Comparison of ENCODE assay signal across 8 mouse cellular contexts in genomic region chr11:23855182-23855802, GRCm38 (mm10). TPM values are rescaled to one million over a fixed set of nuclear protein-coding genes. Genes with fewer than 3 reads are reported as not detected.
DNase-seq lines count a peak whose midpoint lies in the region; ATAC-seq and TF ChIP-seq lines count a peak whose summit lies in the region.

No protein-coding gene starts in this region.

- peak; percentile 71 for DNase-seq in ES-E14 (ENCODE audit: low read depth, low spot score)
- DNase-seq in c-Kit-positive CD71-positive TER-119-negative erythroid progenitor cells, embryonic 14.5 days (ENCODE audit: low read depth) = peak; percentile 15
- DNase-seq in forebrain, embryonic 14.5 days (ENCODE audit: low spot score) = peak; percentile 63
- peak; percentile 60 for DNase-seq in layer of hippocampus, adult 9-11 months
- DNase-seq in lung, postnatal 25 days (ENCODE audit: low spot score) = peak; percentile 67
- peak; percentile 81 for DNase-seq in retina, embryonic 14.5 days (ENCODE audit: low spot score)
- DNase-seq in thymus, postnatal 4 days = peak; percentile 89

- peaks cover 15% of the 10 kb centered on the region for H3K36me3 ChIP-seq in ES-E14 (ENCODE audit: control insufficient read depth, insufficient read depth, low read length, poor library complexity, severe bottlenecking)
- H3K36me3 ChIP-seq in forebrain, embryonic 14.5 days (ENCODE audit: control insufficient read depth, insufficient read depth, low read length) = peaks cover 36% of the 10 kb centered on the region

- H3K9ac ChIP-seq in ES-E14 (ENCODE audit: insufficient read depth, low read depth, low read length, poor library complexity, severe bottlenecking) = no peak overlapping the region
- H3K9ac ChIP-seq in forebrain, embryonic 14.5 days (ENCODE audit: low read length) = no peak overlapping the region

- ATAC-seq in forebrain, embryonic 14.5 days = peak; percentile 73
- ATAC-seq in hematopoietic stem cell, adult 5-6 weeks (replicated peaks in 1 of 2; ENCODE audit: insufficient read depth in 1 of 2, low FRiP score in 2 of 2, low TSS enrichment in 1 of 2, low read depth in 1 of 2, poor library complexity in 2 of 2, severe bottlenecking in 2 of 2) = peak; percentile 86 to 95

- no peak overlapping the region for H3K4me2 ChIP-seq in forebrain, embryonic 14.5 days (ENCODE audit: low read length)

- H3K4me1 ChIP-seq in ES-E14 (ENCODE audit: control insufficient read depth in 2 of 2, insufficient read depth in 2 of 2, low read length in 2 of 2, poor library complexity in 1 of 2) = no peaks in the 10 kb centered on the region
- no peaks in the 10 kb centered on the region for H3K4me1 ChIP-seq in forebrain, embryonic 14.5 days (ENCODE audit: control insufficient read depth, insufficient read depth, low read length)

- in situ Hi-C loops in ES-E14 (cut with MboI; ENCODE audit: low sequenced_read_pairs in 2 of 2, unreplicated experiment in 2 of 2) = no loop called here

- no peaks in the 10 kb centered on the region for H3K9me3 ChIP-seq in ES-E14 (ENCODE audit: control insufficient read depth, insufficient read depth, low read depth, low read length)
- H3K9me3 ChIP-seq in forebrain, embryonic 14.5 days (replicated peaks; ENCODE audit: control insufficient read depth, low read length) = no peaks in the 10 kb centered on the region

- no peak overlapping the region for H3K4me3 ChIP-seq in ES-E14 (ENCODE audit: insufficient read depth in 1 of 2, low read depth in 1 of 2, low read length in 2 of 2, poor library complexity in 1 of 2, severe bottlenecking in 1 of 2)
- no peak overlapping the region for H3K4me3 ChIP-seq in forebrain, embryonic 14.5 days (ENCODE audit: low read depth, low read length)

- WGBS in forebrain, embryonic 14.5 days = 9% methylated on average over 3 of the region's 3 CpGs

- H3K27ac ChIP-seq in ES-E14 (ENCODE audit: insufficient read depth, low read depth, low read length, poor library complexity, severe bottlenecking) = no peak overlapping the region
- no peak overlapping the region for H3K27ac ChIP-seq in forebrain, embryonic 14.5 days (ENCODE audit: low read depth, low read length)

- no peaks in the 10 kb centered on the region for H3K27me3 ChIP-seq in forebrain, embryonic 14.5 days (replicated peaks; ENCODE audit: control insufficient read depth, insufficient read depth, low read length)

TF ChIP-seq in ES-E14, 5 proteins besides CTCF, POLR2A, EP300 and RAD21:
- TF ChIP-seq MAFK (IDR thresholded peaks at IDR 0.05; ENCODE audit: insufficient read depth, low read depth, low read length) (0 out of 2 replicates have a peak, but pooled peaks have one; percentile 48), HCFC1 (IDR thresholded peaks at IDR 0.05; ENCODE audit: borderline replicate concordance, insufficient read depth, low read length) (no peak), ZC3H11A (IDR thresholded peaks at IDR 0.05; ENCODE audit: borderline replicate concordance, low read depth, low read length) (peak; percentile 78), ZNF384 (IDR thresholded peaks at IDR 0.05; ENCODE audit: low read depth, low read length) (no peak), CHD2 (IDR thresholded peaks at IDR 0.05; ENCODE audit: low read depth, low read length) (no peak)

RNA-seq across cellular contexts. Expression of gene Papolg, which starts 39.8 kb away (rescaled TPM):
- 11.4 and 14.0 TPM in 2 replicates for total RNA-seq in ES-E14 (2012; rRNA removed)
- 28.9 and 31.6 TPM in 2 replicates for polyA plus RNA-seq in forebrain, embryonic 14.5 days (2014; fragmentation: Nextera tagmentation; extraction: Ambion mirVana)
- 31.7 and 35.3 TPM in 2 replicates for total RNA-seq in hematopoietic stem cell, adult 5-6 weeks (2017)

Comparison
In these comparisons a context has a peak if more than half of its experiments do, and no peak if none do; other contexts are left out.
1. DNase-seq: peak in every context shown above with its lines; median percentile 89 in thymus, postnatal 4 days; 81 in retina, embryonic 14.5 days; 71 in ES-E14; 67 in lung, postnatal 25 days; 63 in forebrain, embryonic 14.5 days; 60 in layer of hippocampus, adult 9-11 months; 15 in c-Kit-positive CD71-positive TER-119-negative erythroid progenitor cells, embryonic 14.5 days.